Mouse (Mus musculus) liver, postnatal 0 days (tissue): ENCODE data around the gene Fam181b. TPM values are rescaled to one million over a fixed set of nuclear protein-coding genes. Genes with fewer than 3 reads are reported as not detected.

Experiments
- ATAC-seq: fragments of 200-750 bp; cut with Nextera tagmentation; 2 replicates; pipeline ENCODE4 v1.8.0; 2017; ENCODE audit warnings: mild to moderate bottlenecking, moderate library complexity
- DNase-seq: peaks from one replicate; pipeline ENCODE4 v3.0.0-alpha.2; 2016
- H3K27ac ChIP-seq: fragments of 300-500 bp; sonication (generic); 2 replicates; pipeline ENCODE4 v1.5.1; 2014; ENCODE audit warnings: antibody characterized with exemption, moderate library complexity, mild to moderate bottlenecking, low read depth
- H3K27me3 ChIP-seq: fragments of 300-500 bp; sonication (generic); 2 replicates; pipeline ENCODE4 v1.6.1; 2014; ENCODE audit warnings: low read length, control low read depth, mixed read lengths; ENCODE audit not compliant: insufficient read depth
- H3K36me3 ChIP-seq: fragments of 300-500 bp; sonication (generic); replicated peaks from 2 replicates; pipeline ENCODE4 v1.6.1; 2014; ENCODE audit warnings: mild to moderate bottlenecking, control low read depth, low read length, moderate library complexity, mixed read lengths; ENCODE audit not compliant: insufficient read depth
- H3K4me1 ChIP-seq: fragments of 300-500 bp; sonication (generic); 2 replicates; pipeline ENCODE4 v1.6.1; 2014; ENCODE audit warnings: antibody characterized with exemption, mild to moderate bottlenecking, control low read depth; ENCODE audit not compliant: insufficient read depth
- H3K4me2 ChIP-seq: fragments of 300-500 bp; sonication (generic); 2 replicates; pipeline ENCODE4 v1.6.1; 2014; ENCODE audit warnings: low read depth, mild to moderate bottlenecking, low read length, moderate library complexity, mixed read lengths
- H3K4me3 ChIP-seq: fragments of 300-500 bp; sonication (generic); 2 replicates; pipeline ENCODE4 v1.5.1; 2014; ENCODE audit warnings: low read depth, low read length
- H3K9ac ChIP-seq: fragments of 300-500 bp; sonication (generic); replicated peaks from 2 replicates; pipeline ENCODE4 v1.6.1; 2014; ENCODE audit warnings: mild to moderate bottlenecking, moderate library complexity
- H3K9me3 ChIP-seq: fragments of 300-500 bp; sonication (generic); 2 replicates; pipeline ENCODE4 v1.6.1; 2016; ENCODE audit warnings: mild to moderate bottlenecking, control low read depth, low read length, mixed read lengths
- CTCF ChIP-seq: sonication (generic); IDR thresholded peaks from 2 replicates; pipeline ENCODE4 v1.5.1; 2016; ENCODE audit warnings: antibody characterized with exemption, low read depth
- EP300 ChIP-seq: IDR thresholded peaks from 2 replicates; pipeline ENCODE4 v1.6.1; 2016; ENCODE audit warnings: antibody characterized with exemption, low read depth, mild to moderate bottlenecking
- WGBS: fragments of 180-500 bp; shearing (Covaris S2); extraction: QIAGEN DNeasy Blood & Tissue Kit; methylation state at CpG from one replicate; pipeline ENCODE4 v1.1.7; 2014; ENCODE audit not compliant: insufficient replicate concordance; 5-methylcytosine and 5-hydroxymethylcytosine counted together
- polyA plus RNA-seq: library from polyadenylated mRNA; unstranded; fragments of >200 nt; fragmentation: Nextera tagmentation; extraction: Ambion mirVana; gene quantifications from 2 replicates; pipeline ENCODE4 v1.2.1, GENCODE M21; 2015

Fam181b gene
- polyA plus RNA-seq, 1 experiment from 2014 or later = 0.07 TPM

DNA sequence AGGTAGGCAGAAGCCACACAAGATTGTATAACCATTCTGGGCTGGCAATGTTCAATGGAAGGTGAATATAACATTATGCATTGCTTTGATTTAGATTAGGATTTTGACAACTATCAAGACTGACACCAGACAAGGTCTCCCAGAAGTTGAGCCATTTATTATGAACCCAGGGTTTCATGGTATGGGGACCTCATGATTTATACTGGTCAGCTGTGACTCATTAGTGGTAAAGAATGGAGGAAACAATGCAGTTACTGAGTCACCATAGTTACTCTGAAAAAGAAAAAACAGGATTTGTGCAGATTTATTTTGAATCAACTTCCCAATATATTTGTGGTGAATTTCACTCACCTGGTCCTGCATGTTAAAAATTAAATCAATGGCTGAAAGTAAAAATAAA lies 18.8 kb upstream of the Fam181b start:
- Histone ChIP-seq H3K27ac (no peak overlapping the region), H3K27me3 (no peaks in the 10 kb centered on the region), H3K4me1 (no peaks in the 10 kb centered on the region), H3K9me3 (no peaks in the 10 kb centered on the region), H3K4me2 (no peak overlapping the region), H3K36me3 (no peaks in the 10 kb centered on the region), H3K4me3 (no peak overlapping the region), H3K9ac (no peak overlapping the region)
- ATAC-seq = no peak
- TF ChIP-seq CTCF (no peak), EP300 (no peak)
- no peak for DNase-seq

DNA sequence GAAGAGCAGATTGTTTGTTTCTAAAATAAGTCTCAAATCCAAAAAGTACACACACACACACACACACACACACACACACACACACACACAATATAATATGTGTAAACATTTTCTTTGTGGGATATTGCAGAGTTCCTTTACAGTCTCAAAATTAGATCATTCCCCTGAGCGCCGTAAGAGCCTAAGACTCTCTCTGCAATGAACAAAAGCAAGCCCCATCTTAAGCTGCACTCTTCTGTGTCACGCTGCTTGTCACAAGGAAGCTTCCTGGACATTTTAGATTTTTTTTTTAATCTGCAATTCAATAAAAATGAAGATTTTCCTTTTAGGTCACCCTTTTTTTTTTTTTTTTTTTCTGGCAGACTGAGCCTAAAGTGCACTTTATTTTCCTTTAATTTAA lies 17.9 kb upstream of the Fam181b start:
- H3K27ac ChIP-seq = no peak overlapping the region
- H3K4me3 ChIP-seq = no peak overlapping the region
- ATAC-seq (no peak), DNase-seq (no peak)
- WGBS = 80% methylated on average over 3 of the region's 3 CpGs
- TF ChIP-seq CTCF (no peak), EP300 (no peak)
- no peaks in the 10 kb centered on the region for H3K27me3 ChIP-seq
- H3K36me3 ChIP-seq = no peaks in the 10 kb centered on the region
- H3K4me2 ChIP-seq = no peak overlapping the region
- H3K9me3 ChIP-seq = no peaks in the 10 kb centered on the region
- no peak overlapping the region for H3K9ac ChIP-seq
- no peaks in the 10 kb centered on the region for H3K4me1 ChIP-seq

- no peak for ATAC-seq
- Histone ChIP-seq H3K4me2 (no peak overlapping the region), H3K27ac (no peak overlapping the region), H3K4me1 (no peaks in the 10 kb centered on the region), H3K9ac (no peak overlapping the region), H3K4me3 (no peak overlapping the region), H3K27me3 (no peaks in the 10 kb centered on the region), H3K9me3 (no peaks in the 10 kb centered on the region), H3K36me3 (no peaks in the 10 kb centered on the region)
- no peak for DNase-seq
- TF ChIP-seq EP300 (no peak), CTCF (no peak)
- 67% methylated on average over 6 of the region's 6 CpGs for WGBS
These were observed 17.5 kb upstream of the Fam181b start for GRCm38 (mm10) chr7:93062189-93062588.

GRCm38 (mm10) chr7:93067464-93068015 lies 12.1 kb upstream of the Fam181b start:
- Histone ChIP-seq H3K4me1 (no peaks in the 10 kb centered on the region), H3K9ac (no peak overlapping the region), H3K27ac (no peak overlapping the region), H3K4me2 (no peak overlapping the region), H3K36me3 (no peaks in the 10 kb centered on the region), H3K9me3 (no peaks in the 10 kb centered on the region), H3K4me3 (no peak overlapping the region), H3K27me3 (no peaks in the 10 kb centered on the region)
- 65% methylated on average over 7 of the region's 7 CpGs for whole genome bisulfite sequencing
- ATAC-seq = no peak
- no peak for TF ChIP-seq CTCF
- TF ChIP-seq EP300 = no peak
- DNase-seq = no peak

DNA sequence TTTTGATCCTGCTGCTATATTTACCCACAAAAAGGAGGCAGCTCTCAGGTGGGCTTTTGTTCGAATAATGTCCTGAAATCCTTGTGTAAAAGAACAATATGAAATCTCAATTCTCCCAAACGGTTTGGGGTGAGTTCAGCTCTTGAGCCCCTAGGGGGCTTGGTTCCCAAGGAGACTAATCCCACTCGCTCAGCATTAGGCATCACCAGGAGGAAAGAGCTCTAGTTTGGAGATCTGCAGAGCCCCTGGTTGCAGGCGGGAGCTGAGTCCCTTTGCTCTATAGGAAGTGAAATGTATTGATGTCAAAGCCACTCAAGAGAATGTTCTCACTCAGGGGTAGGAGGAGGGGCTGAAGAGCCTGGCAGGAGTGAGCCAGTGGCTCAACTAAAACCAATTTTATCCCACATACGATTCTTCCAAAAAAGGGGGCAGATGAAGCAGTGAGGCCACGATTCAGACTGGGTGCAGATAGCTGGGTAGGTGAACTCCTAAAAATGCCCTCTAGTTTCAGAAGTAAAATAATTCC lies 3.2 kb upstream of the Fam181b start:
- Histone ChIP-seq H3K9me3 (no peaks in the 10 kb centered on the region), H3K4me3 (no peak overlapping the region), H3K9ac (no peak overlapping the region), H3K36me3 (no peaks in the 10 kb centered on the region), H3K4me2 (no peak overlapping the region), H3K4me1 (peaks cover 5% of the 10 kb centered on the region), H3K27ac (no peak overlapping the region), H3K27me3 (peaks cover 31% of the 10 kb centered on the region)
- TF ChIP-seq CTCF (no peak), EP300 (no peak)
- WGBS = 30% methylated on average over 6 of the region's 6 CpGs
- ATAC-seq = no peak
- no peak for DNase-seq

GRCm38 (mm10) chr7:93079420-93079784 lies 263 bp upstream of the Fam181b start:
- WGBS = 25% methylated on average over 7 of the region's 7 CpGs
- Histone ChIP-seq H3K36me3 (no peaks in the 10 kb centered on the region), H3K9ac (no peak overlapping the region), H3K4me3 (peak overlapping the region; percentile 50), H3K9me3 (no peaks in the 10 kb centered on the region), H3K27ac (no peak overlapping the region), H3K27me3 (peaks cover 35% of the 10 kb centered on the region), H3K4me1 (peaks cover 5% of the 10 kb centered on the region), H3K4me2 (peak overlapping the region; percentile 75)
- TF ChIP-seq EP300 (no peak), CTCF (no peak)
- no peak for ATAC-seq
- DNase-seq = no peak
